Mouse (Mus musculus) right cerebral cortex, postnatal 4 days (tissue): ENCODE measurements around the gene Hist1h3d.
A peak's percentile ranks its signal among the peaks of the same experiment; 100 is the strongest.
"Not testable (repeated sequence)": the region's sequence is repeated elsewhere in the genome, so short reads cannot be mapped to it uniquely, and the experiment has no call there.

Experiments used
- DNase-seq: peaks from one replicate; pipeline ENCODE4 v3.0.0-alpha.2; 2022

Hist1h3d gene

GRCm38 (mm10) chr13:23586099-23586939, 10.8 kb downstream of the Hist1h3d start:
- DNase-seq, result no peak

- DNase-seq, result no peak
These were observed 11.3 kb downstream of the Hist1h3d start for GRCm38 (mm10) chr13:23586940-23587225.

- no peak for DNase-seq
These were observed 15.6 kb downstream of the Hist1h3d start for GRCm38 (mm10) chr13:23591206-23591605.

GRCm38 (mm10) chr13:23591886-23592285, 16.3 kb downstream of the Hist1h3d start:
- DNase-seq, result not testable (repeated sequence)

GRCm38 (mm10) chr13:23592614-23593013, 17.1 kb downstream of the Hist1h3d start:
- no peak for DNase-seq

GRCm38 (mm10) chr13:23593051-23593770, 17.6 kb downstream of the Hist1h3d start:
- DNase-seq, result no peak

GRCm38 (mm10) chr13:23595185-23595584, 19.6 kb downstream of the Hist1h3d start:
- DNase-seq, result no peak

GRCm38 (mm10) chr13:23595622-23596372, 20.2 kb downstream of the Hist1h3d start:
- no peak for DNase-seq

GRCm38 (mm10) chr13:23597957-23598356, 22.4 kb downstream of the Hist1h3d start:
- DNase-seq, result peak; percentile 85

- DNase-seq, result no peak
These were observed 27.7 kb downstream of the Hist1h3d start for GRCm38 (mm10) chr13:23603182-23603699.

- no peak for DNase-seq
These were observed 28.9 kb downstream of the Hist1h3d start for GRCm38 (mm10) chr13:23604452-23604851.

GRCm38 (mm10) chr13:23605052-23605451, 29.5 kb downstream of the Hist1h3d start:
- DNase-seq, result no peak

- no peak for DNase-seq
These were observed 33.6 kb downstream of the Hist1h3d start for GRCm38 (mm10) chr13:23609209-23609608.

GRCm38 (mm10) chr13:23609844-23610243, 34.3 kb downstream of the Hist1h3d start:
- DNase-seq, result no peak

GRCm38 (mm10) chr13:23610393-23610792, 34.8 kb downstream of the Hist1h3d start:
- no peak for DNase-seq

GRCm38 (mm10) chr13:23611638-23612037, 36.1 kb downstream of the Hist1h3d start:
- DNase-seq, result no peak

GRCm38 (mm10) chr13:23620056-23620732, 44.6 kb downstream of the Hist1h3d start:
- DNase-seq, result no peak

GRCm38 (mm10) chr13:23620733-23621531, 45.4 kb downstream of the Hist1h3d start, which contains the start of gene Hist1h2be:
TSS of gene Hist1h2be (minus strand) at chr13:23621124.
- DNase-seq, result peak; percentile 73

GRCm38 (mm10) chr13:23621532-23622174, 46.1 kb downstream of the Hist1h3d start:
- DNase-seq, result peak; percentile 40

GRCm38 (mm10) chr13:23622175-23622671, 46.7 kb downstream of the Hist1h3d start, which contains the start of gene Hist1h1e:
TSS of gene Hist1h1e (minus strand) at chr13:23622558.
- peak; percentile 81 for DNase-seq
